Mouse (Mus musculus) ES-E14 (cell line): ENCODE data around the gene Akap5. TPM values are rescaled to one million over a fixed set of nuclear protein-coding genes. Genes with fewer than 3 reads are reported as not detected.

Experiments used
- DNase-seq: peaks from one replicate; pipeline ENCODE4 v3.0.0-alpha.2; 2013; ENCODE audit warnings: low read depth, low spot score
- H3K27ac ChIP-seq: 2 replicates; pipeline ENCODE4 v1.5.1; 2012; ENCODE audit warnings: low read depth, mild to moderate bottlenecking, low read length, moderate library complexity, mixed read lengths; ENCODE audit not compliant: poor library complexity, insufficient read depth, severe bottlenecking
- H3K36me3 ChIP-seq: 2 replicates; pipeline ENCODE4 v1.6.1; 2012; ENCODE audit warnings: mild to moderate bottlenecking, low read length, moderate library complexity, mixed read lengths; ENCODE audit not compliant: control insufficient read depth, poor library complexity, insufficient read depth, severe bottlenecking
- H3K4me1 ChIP-seq, 2 experiments: fragments of 150-350 bp in 1 of 2; sonication (generic) in 1 of 2; 2 replicates each; pipeline ENCODE4 v1.6.1; 2012; ENCODE audit warnings: low read length in 2 of 2, mild to moderate bottlenecking in 1 of 2, mixed read lengths in 1 of 2; ENCODE audit not compliant: control insufficient read depth in 2 of 2, insufficient read depth in 2 of 2, poor library complexity in 1 of 2
- H3K4me3 ChIP-seq, 2 experiments: fragments of 150-350 bp in 1 of 2; sonication (generic) in 1 of 2; 2 replicates each; pipeline ENCODE4 v1.5.1; 2012; ENCODE audit warnings: low read length in 2 of 2, low read depth in 1 of 2, mild to moderate bottlenecking in 1 of 2, mixed read lengths in 1 of 2; ENCODE audit not compliant: insufficient read depth in 1 of 2, poor library complexity in 1 of 2, severe bottlenecking in 1 of 2
- H3K9ac ChIP-seq: 2 replicates; pipeline ENCODE4 v1.6.1; 2012; ENCODE audit warnings: low read depth, mild to moderate bottlenecking, low read length, mixed read lengths; ENCODE audit not compliant: poor library complexity, insufficient read depth, severe bottlenecking
- H3K9me3 ChIP-seq: fragments of 150-350 bp; sonication (generic); 2 replicates; pipeline ENCODE4 v1.6.1; 2012; ENCODE audit warnings: low read depth, mild to moderate bottlenecking, low read length; ENCODE audit not compliant: control insufficient read depth, insufficient read depth
- CHD2 ChIP-seq: IDR thresholded peaks from 2 replicates; pipeline ENCODE4 v1.6.1; 2014; ENCODE audit warnings: mild to moderate bottlenecking, low read depth, low read length, inconsistent platforms
- HCFC1 ChIP-seq: IDR thresholded peaks from 2 replicates; pipeline ENCODE4 v1.6.1; 2012; ENCODE audit warnings: low read length, inconsistent platforms, borderline replicate concordance; ENCODE audit not compliant: insufficient read depth
- MAFK ChIP-seq: IDR thresholded peaks from 2 replicates; pipeline ENCODE4 v1.6.1; 2014; ENCODE audit warnings: mild to moderate bottlenecking, low read depth, low read length, inconsistent platforms; ENCODE audit not compliant: insufficient read depth
- ZC3H11A ChIP-seq: IDR thresholded peaks from 2 replicates; pipeline ENCODE4 v1.6.1; 2012; ENCODE audit warnings: low read depth, mild to moderate bottlenecking, inconsistent platforms, low read length, borderline replicate concordance
- ZNF384 ChIP-seq: IDR thresholded peaks from 2 replicates; pipeline ENCODE4 v1.6.1; 2012; ENCODE audit warnings: low read depth, low read length, inconsistent platforms
- in situ Hi-C, 2 experiments: fragments of 600-800 bp; cut with MboI; formaldehyde crosslinking; loops; one replicate each; pipeline ENCODE4 v1.15.1; 2025; ENCODE audit warnings: low sequenced_read_pairs in 2 of 2, inconsistent platforms in 1 of 2; ENCODE audit not compliant: unreplicated experiment in 2 of 2
- total RNA-seq: library from RNA; depleted of rRNA; stranded (reverse); fragments of 300-350 nt; gene quantifications from 2 replicates; pipeline ENCODE4 v1.2.3, GENCODE M21; 2012

Gene Akap5
- total RNA-seq, 1 experiment: 5.2 TPM

DNA sequence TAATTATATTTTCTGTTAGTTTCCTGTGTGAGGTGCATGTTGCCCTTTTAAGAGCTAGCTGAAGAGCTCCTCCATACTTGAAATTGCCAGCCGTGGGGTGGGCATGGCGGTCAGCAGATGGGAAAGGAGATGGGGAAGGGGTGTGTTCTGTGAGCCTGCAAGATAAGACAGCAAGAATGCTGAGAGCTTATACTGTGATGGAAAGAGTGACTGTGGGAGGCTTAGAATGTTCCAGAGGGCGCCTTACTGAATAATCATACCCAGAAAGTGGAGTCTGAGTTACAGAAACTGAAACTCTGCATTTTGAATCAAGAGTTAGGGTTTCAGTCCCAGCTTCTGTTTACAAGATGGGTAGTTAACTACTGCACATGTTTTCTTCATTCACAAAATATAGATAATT lies 50.8 kb downstream of the Akap5 start:
- no peak overlapping the region for H3K9ac ChIP-seq
- no peaks in the 10 kb centered on the region for H3K9me3 ChIP-seq
- H3K4me1 ChIP-seq: peaks cover 14 to 19% of the 10 kb centered on the region in 2 experiments; a peak in 3 of 4 replicates
- H3K27ac ChIP-seq: no peak overlapping the region
- no peaks in the 10 kb centered on the region for H3K36me3 ChIP-seq
- in situ Hi-C loops: no loop called here
- H3K4me3 ChIP-seq: no peak overlapping the region
- TF ChIP-seq ZC3H11A (no peak), ZNF384 (no peak), MAFK (no peak), CHD2 (no peak), HCFC1 (no peak)
- no peak for DNase-seq

DNA sequence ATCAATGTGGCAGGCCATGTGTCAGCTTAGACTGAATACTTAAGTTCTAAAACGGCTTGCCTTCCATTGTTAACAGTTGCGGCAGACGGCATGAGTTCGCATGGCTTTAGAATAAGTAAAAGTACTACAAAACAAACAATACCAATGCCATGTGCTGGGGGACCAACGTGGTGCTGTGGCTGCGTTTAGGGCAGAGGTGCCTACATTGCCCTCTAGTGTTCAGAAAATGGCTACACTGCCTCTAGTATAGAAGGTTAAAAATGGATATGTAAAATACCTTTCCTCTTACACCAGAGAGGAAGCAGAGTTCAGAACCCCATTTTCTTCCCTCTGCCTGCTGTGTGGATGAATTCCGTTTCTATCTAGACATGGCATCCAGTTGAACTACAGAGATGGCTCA lies 52.0 kb downstream of the Akap5 start:
- H3K36me3 ChIP-seq: no peaks in the 10 kb centered on the region
- H3K27ac ChIP-seq: no peak overlapping the region; the same call in 1 of the 2 replicates
- DNase-seq: no peak
- no peak overlapping the region for H3K4me3 ChIP-seq
- in situ Hi-C loops: no loop called here
- no peaks in the 10 kb centered on the region for H3K9me3 ChIP-seq
- TF ChIP-seq CHD2 (no peak), HCFC1 (no peak), ZC3H11A (no peak), ZNF384 (no peak), MAFK (no peak)
- peaks cover 16 to 21% of the 10 kb centered on the region in 2 experiments; a peak in 3 of 4 replicates for H3K4me1 ChIP-seq
- H3K9ac ChIP-seq: peak overlapping the region; percentile 8; the same call in 1 of the 2 replicates

DNA sequence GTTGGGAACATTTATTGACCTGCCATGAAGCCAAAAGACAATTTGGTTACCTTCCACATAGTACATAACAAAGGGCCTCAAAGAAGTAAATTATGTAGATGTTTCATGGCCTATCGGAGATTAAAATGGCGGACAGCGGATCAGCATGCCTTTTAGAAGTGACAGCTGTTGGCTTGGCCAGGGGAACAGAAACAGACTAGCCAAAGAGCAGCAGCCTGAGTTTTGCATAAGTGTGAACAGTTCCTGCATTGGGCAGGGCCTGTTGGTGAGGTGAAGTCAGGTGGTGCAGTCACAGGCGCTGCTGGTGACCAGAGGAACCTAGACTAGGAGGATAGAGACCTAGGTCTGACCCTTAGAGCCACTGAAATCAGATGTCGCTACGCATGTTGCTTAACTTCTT lies 52.4 kb downstream of the Akap5 start:
- no peak for TF ChIP-seq ZNF384
- TF ChIP-seq CHD2: no peak
- TF ChIP-seq ZC3H11A: no peak
- TF ChIP-seq MAFK: no peak

DNA sequence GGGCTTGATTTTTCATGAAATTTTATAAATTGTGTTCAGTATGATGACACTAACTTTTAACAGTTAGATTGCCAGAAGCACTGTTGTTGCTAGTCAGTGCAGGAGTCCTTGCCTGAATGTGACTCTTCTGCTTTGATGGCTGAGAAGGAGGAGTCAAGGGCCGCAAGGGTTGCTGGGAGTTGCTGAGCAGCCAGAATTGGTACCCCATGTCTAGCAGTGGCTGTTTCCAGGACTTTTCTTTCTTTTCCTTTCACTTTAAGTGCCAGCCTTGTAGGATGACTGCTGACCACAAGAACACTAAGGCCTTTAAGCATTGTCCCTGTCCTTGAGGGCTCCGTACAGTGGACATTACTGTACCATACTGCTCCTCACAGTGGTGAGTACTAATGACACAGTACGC lies 53.0 kb downstream of the Akap5 start:
- H3K27ac ChIP-seq: peak overlapping the region; percentile 3; the same call in 1 of the 2 replicates

More for the DNA sequence above, 52.4 kb downstream of the Akap5 start:
- no peak overlapping the region for H3K9ac ChIP-seq
- peaks cover 16 to 21% of the 10 kb centered on the region in 2 experiments; a peak in 3 of 4 replicates for H3K4me1 ChIP-seq
- no peaks in the 10 kb centered on the region for H3K9me3 ChIP-seq
- 0 out of 4 replicates have a peak overlapping the region, but pooled peaks of 1 of the 2 experiments have one; percentile 1 for H3K4me3 ChIP-seq
- in situ Hi-C loops: no loop called here
- H3K27ac ChIP-seq: peak overlapping the region; percentile 3; the same call in 1 of the 2 replicates
- H3K36me3 ChIP-seq: no peaks in the 10 kb centered on the region
- DNase-seq: no peak

More for the DNA sequence above, 53.0 kb downstream of the Akap5 start:
- in situ Hi-C loops: no loop called here
- Histone ChIP-seq H3K4me1 (peaks cover 16% of the 10 kb centered on the region in 2 experiments; a peak in 2 of 4 replicates), H3K4me3 (0 out of 4 replicates have a peak overlapping the region, but pooled peaks of 1 of the 2 experiments have one; percentile 27), H3K9ac (peak overlapping the region; percentile 70; the same call in 1 of the 2 replicates), H3K9me3 (no peaks in the 10 kb centered on the region), H3K36me3 (no peaks in the 10 kb centered on the region)
- no peak for DNase-seq
- TF ChIP-seq CHD2 (no peak), HCFC1 (no peak), ZNF384 (no peak), ZC3H11A (no peak), MAFK (peak; percentile 67)
